Mouse (Mus musculus) cortical plate, adult 2 months (tissue): ENCODE data around the gene Pfkfb4. TPM values are rescaled to one million over a fixed set of nuclear protein-coding genes. Genes with fewer than 3 reads are reported as not detected.

Experiments used
- H3K27ac ChIP-seq: fragments of 200-500 bp; 2 replicates; pipeline ENCODE4 v1.5.1; 2012; ENCODE audit warnings: low read length, control low read depth, inconsistent platforms; ENCODE audit not compliant: insufficient read depth
- H3K4me1 ChIP-seq: fragments of 200-500 bp; 2 replicates; pipeline ENCODE4 v1.6.1; 2011; ENCODE audit warnings: low read length; ENCODE audit not compliant: control insufficient read depth, insufficient read depth
- H3K4me3 ChIP-seq: fragments of 200-500 bp; 2 replicates; pipeline ENCODE4 v1.5.1; 2011; ENCODE audit warnings: mild to moderate bottlenecking, low read length, control low read depth; ENCODE audit not compliant: insufficient read depth
- CTCF ChIP-seq: fragments of 200-500 bp; IDR thresholded peaks from 2 replicates; pipeline ENCODE4 v1.5.1; 2011; ENCODE audit warnings: mild to moderate bottlenecking, control low read depth, low read length; ENCODE audit not compliant: insufficient read depth; ENCODE audit errors: extremely low read depth
- POLR2A ChIP-seq: fragments of 200-500 bp; IDR thresholded peaks from 2 replicates; pipeline ENCODE4 v1.6.1; 2011; ENCODE audit warnings: mild to moderate bottlenecking, low read length, control low read depth; ENCODE audit not compliant: insufficient read depth; ENCODE audit errors: extremely low read depth
- polyA plus RNA-seq: library from polyadenylated mRNA; depleted of rRNA; stranded (reverse); fragments of >200 nt; gene quantifications from 2 replicates; pipeline ENCODE4 v1.2.3, GENCODE M21; 2012

The Pfkfb4 gene
- polyA plus RNA-seq, 1 experiment: 20.8 TPM

GRCm38 (mm10) chr9:108992085-108992469 is 499 bp downstream of the Pfkfb4 start:
- Histone ChIP-seq H3K4me3 (peak overlapping the region; percentile 65), H3K4me1 (peaks cover 2% of the 10 kb centered on the region)
- TF ChIP-seq CTCF: no peak
- no peak for TF ChIP-seq POLR2A

GRCm38 (mm10) chr9:108992620-108993361 is 1.2 kb downstream of the Pfkfb4 start:
- no peak for TF ChIP-seq CTCF
- TF ChIP-seq POLR2A: no peak
- peaks cover 2% of the 10 kb centered on the region for H3K4me1 ChIP-seq
- H3K4me3 ChIP-seq: peak overlapping the region; percentile 65
- no peak overlapping the region for H3K27ac ChIP-seq

More at GRCm38 (mm10) chr9:108992085-108992469, 499 bp downstream of the Pfkfb4 start:
- 0 out of 2 replicates have a peak overlapping the region, but pooled peaks have one; percentile 18 for H3K27ac ChIP-seq

GRCm38 (mm10) chr9:108996411-108996810 is 4.8 kb downstream of the Pfkfb4 start:
- peaks cover 6% of the 10 kb centered on the region for H3K4me1 ChIP-seq
- no peak for TF ChIP-seq CTCF
- TF ChIP-seq POLR2A: no peak
- no peak overlapping the region for H3K4me3 ChIP-seq
- H3K27ac ChIP-seq: no peak overlapping the region

- H3K27ac ChIP-seq: no peak overlapping the region
- TF ChIP-seq CTCF (no peak), POLR2A (peak; percentile 50; the same call in 1 of the 2 replicates)
- peaks cover 4% of the 10 kb centered on the region for H3K4me1 ChIP-seq
- H3K4me3 ChIP-seq: peak overlapping the region; percentile 12; the same call in 1 of the 2 replicates
These were observed 6.9 kb downstream of the Pfkfb4 start for GRCm38 (mm10) chr9:108998287-108999166.

GRCm38 (mm10) chr9:108999167-108999526 is 7.6 kb downstream of the Pfkfb4 start:
- Histone ChIP-seq H3K4me1 (peaks cover 4% of the 10 kb centered on the region), H3K27ac (no peak overlapping the region), H3K4me3 (no peak overlapping the region; the same call in 1 of the 2 replicates)
- TF ChIP-seq CTCF: no peak
- no peak for TF ChIP-seq POLR2A

GRCm38 (mm10) chr9:109000726-109001125 is 9.1 kb downstream of the Pfkfb4 start:
- Histone ChIP-seq H3K4me3 (no peak overlapping the region), H3K4me1 (peaks cover 4% of the 10 kb centered on the region), H3K27ac (no peak overlapping the region)
- TF ChIP-seq POLR2A (no peak), CTCF (peak; percentile 98)

- peaks cover 2% of the 10 kb centered on the region for H3K4me1 ChIP-seq
- H3K4me3 ChIP-seq: no peak overlapping the region
- TF ChIP-seq POLR2A: no peak
- peak; percentile 78 for TF ChIP-seq CTCF
- H3K27ac ChIP-seq: no peak overlapping the region
These were observed 11.6 kb downstream of the Pfkfb4 start for GRCm38 (mm10) chr9:109003201-109003600.

- no peak for TF ChIP-seq CTCF
- no peak for TF ChIP-seq POLR2A
- Histone ChIP-seq H3K27ac (no peak overlapping the region), H3K4me3 (no peak overlapping the region)
These were observed 15.6 kb downstream of the Pfkfb4 start for GRCm38 (mm10) chr9:109007025-109007780.

GRCm38 (mm10) chr9:109008081-109008480 is 16.5 kb downstream of the Pfkfb4 start:
- Histone ChIP-seq H3K27ac (no peak overlapping the region), H3K4me3 (no peak overlapping the region), H3K4me1 (peaks cover 5% of the 10 kb centered on the region)
- TF ChIP-seq CTCF (no peak), POLR2A (no peak)

More at GRCm38 (mm10) chr9:109007025-109007780, 15.6 kb downstream of the Pfkfb4 start:
- H3K4me1 ChIP-seq: peaks cover 5% of the 10 kb centered on the region
